Mouse (Mus musculus) intestine, embryonic 14.5 days (tissue): ENCODE measurements around the gene Ust. TPM values are rescaled to one million over a fixed set of nuclear protein-coding genes. Genes with fewer than 3 reads are reported as not detected.

ENCODE experiments used
- ATAC-seq: fragments of 200-750 bp; cut with Nextera tagmentation; replicated peaks from 2 replicates; pipeline ENCODE4 v1.8.0; 2017; ENCODE audit warnings: low read depth, moderate number of reproducible peaks, moderate TSS enrichment, moderate library complexity; ENCODE audit not compliant: low FRiP score, low TSS enrichment
- DNase-seq: peaks from one replicate; pipeline ENCODE4 v3.0.0-alpha.2; 2018; ENCODE audit warnings: low spot score
- H3K27ac ChIP-seq: fragments of 300-500 bp; sonication (generic); 2 replicates; pipeline ENCODE4 v1.5.1; 2014; ENCODE audit warnings: low read depth, mild to moderate bottlenecking, control low read depth
- H3K27me3 ChIP-seq: fragments of 300-500 bp; sonication (generic); replicated peaks from 2 replicates; pipeline ENCODE4 v1.6.1; 2014; ENCODE audit warnings: low read length, control low read depth; ENCODE audit not compliant: control insufficient read depth, insufficient read depth
- H3K36me3 ChIP-seq: fragments of 300-500 bp; sonication (generic); 2 replicates; pipeline ENCODE4 v1.6.1; 2014; ENCODE audit warnings: low read length, control low read depth; ENCODE audit not compliant: control insufficient read depth, insufficient read depth
- H3K4me1 ChIP-seq: fragments of 300-500 bp; sonication (generic); replicated peaks from 2 replicates; pipeline ENCODE4 v1.6.1; 2014; ENCODE audit warnings: low read length, control low read depth, mixed read lengths; ENCODE audit not compliant: control insufficient read depth, insufficient read depth
- H3K4me2 ChIP-seq: fragments of 300-500 bp; sonication (generic); 2 replicates; pipeline ENCODE4 v1.6.1; 2014; ENCODE audit warnings: low read length
- H3K4me3 ChIP-seq: fragments of 300-500 bp; sonication (generic); 2 replicates; pipeline ENCODE4 v1.5.1; 2014; ENCODE audit warnings: low read depth, low read length, control low read depth, mixed read lengths
- H3K9ac ChIP-seq: fragments of 300-500 bp; sonication (generic); 2 replicates; pipeline ENCODE4 v1.6.1; 2014; ENCODE audit warnings: mild to moderate bottlenecking, low read length
- H3K9me3 ChIP-seq: fragments of 300-500 bp; sonication (generic); 2 replicates; pipeline ENCODE4 v1.6.1; 2016; ENCODE audit warnings: low read length, control low read depth; ENCODE audit not compliant: control insufficient read depth
- WGBS: fragments of 180-500 bp; shearing (Covaris S2); extraction: QIAGEN DNeasy Blood & Tissue Kit; methylation state at CpG from one replicate; pipeline ENCODE4 v1.1.7; 2014; 5-methylcytosine and 5-hydroxymethylcytosine counted together
- polyA plus RNA-seq: library from polyadenylated mRNA; unstranded; fragments of >200 nt; fragmentation: Nextera tagmentation; extraction: Ambion mirVana; gene quantifications from 2 replicates; pipeline ENCODE4 v1.2.1, GENCODE M21; 2014

The Ust gene
- polyA plus RNA-seq, 1 experiment from 2014 or later = 4.8 TPM

GRCm38 (mm10) chr10:8388239-8388638, 130.4 kb downstream of the Ust start:
- no peak overlapping the region for H3K27ac ChIP-seq
- ATAC-seq (no peak), DNase-seq (no peak)
- no peaks in the 10 kb centered on the region for H3K4me1 ChIP-seq
- no peaks in the 10 kb centered on the region for H3K27me3 ChIP-seq
- H3K4me3 ChIP-seq = no peak overlapping the region
- H3K36me3 ChIP-seq = no peaks in the 10 kb centered on the region; the same call in 1 of the 2 replicates
- no peaks in the 10 kb centered on the region for H3K9me3 ChIP-seq
- no peak overlapping the region for H3K9ac ChIP-seq
- no peak overlapping the region for H3K4me2 ChIP-seq
- WGBS = 73% methylated on average over 7 of the region's 7 CpGs

GRCm38 (mm10) chr10:8369894-8370500, 148.6 kb downstream of the Ust start:
- Histone ChIP-seq H3K36me3 (no peaks in the 10 kb centered on the region), H3K9ac (no peak overlapping the region), H3K27me3 (no peaks in the 10 kb centered on the region), H3K4me1 (no peaks in the 10 kb centered on the region), H3K27ac (no peak overlapping the region), H3K9me3 (no peaks in the 10 kb centered on the region), H3K4me3 (no peak overlapping the region), H3K4me2 (no peak overlapping the region)
- WGBS = 78% methylated on average over 10 of the region's 10 CpGs
- no peak for DNase-seq
- ATAC-seq = no peak

- Histone ChIP-seq H3K27me3 (no peaks in the 10 kb centered on the region), H3K4me1 (no peaks in the 10 kb centered on the region), H3K9ac (no peak overlapping the region), H3K27ac (no peak overlapping the region), H3K9me3 (no peaks in the 10 kb centered on the region), H3K4me3 (no peak overlapping the region), H3K36me3 (no peaks in the 10 kb centered on the region), H3K4me2 (no peak overlapping the region)
- no peak for DNase-seq
- 16% methylated on average over 1 of the region's 1 CpGs for whole genome bisulfite sequencing
- ATAC-seq = no peak
These were observed 152.8 kb downstream of the Ust start for GRCm38 (mm10) chr10:8365816-8366215.

GRCm38 (mm10) chr10:8364182-8364581, 154.4 kb downstream of the Ust start:
- H3K4me1 ChIP-seq = no peaks in the 10 kb centered on the region
- no peaks in the 10 kb centered on the region for H3K9me3 ChIP-seq
- no peaks in the 10 kb centered on the region for H3K36me3 ChIP-seq
- ATAC-seq (no peak), DNase-seq (no peak)
- H3K4me3 ChIP-seq = no peak overlapping the region
- no peak overlapping the region for H3K27ac ChIP-seq
- H3K27me3 ChIP-seq = no peaks in the 10 kb centered on the region
- 67% methylated on average over 3 of the region's 3 CpGs for WGBS
- H3K4me2 ChIP-seq = no peak overlapping the region
- no peak overlapping the region for H3K9ac ChIP-seq

GRCm38 (mm10) chr10:8363281-8363680, 155.3 kb downstream of the Ust start:
- H3K9ac ChIP-seq = no peak overlapping the region
- DNase-seq (no peak), ATAC-seq (no peak)
- no peak overlapping the region for H3K27ac ChIP-seq
- H3K4me3 ChIP-seq = no peak overlapping the region
- no peaks in the 10 kb centered on the region for H3K9me3 ChIP-seq
- H3K27me3 ChIP-seq = no peaks in the 10 kb centered on the region
- 27% methylated on average over 8 of the region's 8 CpGs for WGBS
- no peaks in the 10 kb centered on the region for H3K36me3 ChIP-seq
- no peaks in the 10 kb centered on the region for H3K4me1 ChIP-seq
- H3K4me2 ChIP-seq = no peak overlapping the region

- WGBS = 70% methylated on average over 15 of the region's 15 CpGs
- no peaks in the 10 kb centered on the region for H3K36me3 ChIP-seq
- H3K27me3 ChIP-seq = no peaks in the 10 kb centered on the region
- H3K4me3 ChIP-seq = no peak overlapping the region
- no peaks in the 10 kb centered on the region; the same call in 1 of the 2 replicates for H3K4me1 ChIP-seq
- H3K27ac ChIP-seq = no peak overlapping the region
- no peak overlapping the region for H3K4me2 ChIP-seq
- ATAC-seq (no peak), DNase-seq (no peak)
- H3K9ac ChIP-seq = no peak overlapping the region
- H3K9me3 ChIP-seq = no peaks in the 10 kb centered on the region
These were observed 160.2 kb downstream of the Ust start for GRCm38 (mm10) chr10:8358286-8359045.

GRCm38 (mm10) chr10:8353534-8353933, 165.1 kb downstream of the Ust start:
- no peaks in the 10 kb centered on the region for H3K9me3 ChIP-seq
- 40% methylated on average over 4 of the region's 4 CpGs for WGBS
- H3K4me1 ChIP-seq = no peaks in the 10 kb centered on the region; the same call in 1 of the 2 replicates
- DNase-seq = no peak
- no peaks in the 10 kb centered on the region for H3K27me3 ChIP-seq
- H3K27ac ChIP-seq = no peak overlapping the region
- ATAC-seq = no peak
- no peak overlapping the region for H3K4me3 ChIP-seq
- no peak overlapping the region for H3K4me2 ChIP-seq
- no peak overlapping the region for H3K9ac ChIP-seq
- H3K36me3 ChIP-seq = no peaks in the 10 kb centered on the region

- 93% methylated on average over 7 of the region's 7 CpGs for WGBS
- H3K4me1 ChIP-seq = no peaks in the 10 kb centered on the region; the same call in 1 of the 2 replicates
- H3K27ac ChIP-seq = no peak overlapping the region
- H3K9ac ChIP-seq = no peak overlapping the region
- ATAC-seq (no peak), DNase-seq (no peak)
- H3K4me2 ChIP-seq = no peak overlapping the region
- H3K36me3 ChIP-seq = no peaks in the 10 kb centered on the region
- H3K27me3 ChIP-seq = no peaks in the 10 kb centered on the region
- H3K9me3 ChIP-seq = no peaks in the 10 kb centered on the region
- H3K4me3 ChIP-seq = no peak overlapping the region
These were observed 168.0 kb downstream of the Ust start for GRCm38 (mm10) chr10:8350626-8351025.

GRCm38 (mm10) chr10:8347497-8347896, 171.1 kb downstream of the Ust start:
- H3K27ac ChIP-seq = no peak overlapping the region
- DNase-seq (no peak), ATAC-seq (no peak)
- H3K9ac ChIP-seq = no peak overlapping the region
- no peaks in the 10 kb centered on the region for H3K36me3 ChIP-seq
- no peak overlapping the region for H3K4me3 ChIP-seq
- H3K9me3 ChIP-seq = no peaks in the 10 kb centered on the region
- no peaks in the 10 kb centered on the region for H3K27me3 ChIP-seq
- WGBS = 73% methylated on average over 5 of the region's 5 CpGs
- no peak overlapping the region for H3K4me2 ChIP-seq
- H3K4me1 ChIP-seq = no peaks in the 10 kb centered on the region
